Mouse (Mus musculus) kidney, embryonic 14.5 days (tissue): ENCODE data around the gene Slc35a5. TPM values are rescaled to one million over a fixed set of nuclear protein-coding genes. Genes with fewer than 3 reads are reported as not detected.
A peak's percentile ranks its signal among the peaks of the same experiment; 100 is the strongest.

Experiments
- ATAC-seq: fragments of 200-750 bp; cut with Nextera tagmentation; 2 replicates; pipeline ENCODE4 v1.8.0; 2017; ENCODE audit warnings: moderate number of reproducible peaks, mild to moderate bottlenecking, moderate TSS enrichment, moderate library complexity; ENCODE audit not compliant: low FRiP score, low TSS enrichment
- H3K27ac ChIP-seq: fragments of 300-500 bp; sonication (generic); 2 replicates; pipeline ENCODE4 v1.5.1; 2014; ENCODE audit warnings: low read depth, mild to moderate bottlenecking, low read length, moderate library complexity, mixed read lengths
- H3K27me3 ChIP-seq: fragments of 300-500 bp; sonication (generic); 2 replicates; pipeline ENCODE4 v1.6.1; 2014; ENCODE audit warnings: mild to moderate bottlenecking, low read length; ENCODE audit not compliant: control insufficient read depth, insufficient read depth
- H3K36me3 ChIP-seq: fragments of 300-500 bp; sonication (generic); 2 replicates; pipeline ENCODE4 v1.6.1; 2014; ENCODE audit warnings: low read length, mixed read lengths; ENCODE audit not compliant: control insufficient read depth, insufficient read depth
- H3K4me1 ChIP-seq: fragments of 300-500 bp; sonication (generic); 2 replicates; pipeline ENCODE4 v1.6.1; 2014; ENCODE audit warnings: low read length, mixed read lengths; ENCODE audit not compliant: control insufficient read depth, insufficient read depth
- H3K4me2 ChIP-seq: fragments of 300-500 bp; sonication (generic); replicated peaks from 2 replicates; pipeline ENCODE4 v1.6.1; 2014; ENCODE audit warnings: low read depth, mild to moderate bottlenecking, low read length
- H3K4me3 ChIP-seq: fragments of 300-500 bp; sonication (generic); 2 replicates; pipeline ENCODE4 v1.5.1; 2014; ENCODE audit warnings: mild to moderate bottlenecking, low read length
- H3K9ac ChIP-seq: fragments of 300-500 bp; sonication (generic); 2 replicates; pipeline ENCODE4 v1.6.1; 2014; ENCODE audit warnings: low read depth, mild to moderate bottlenecking, low read length, moderate library complexity
- H3K9me3 ChIP-seq: fragments of 300-500 bp; sonication (generic); 2 replicates; pipeline ENCODE4 v1.6.1; 2016; ENCODE audit warnings: low read length; ENCODE audit not compliant: control insufficient read depth
- WGBS: fragments of 180-500 bp; shearing (Covaris S2); extraction: QIAGEN DNeasy Blood & Tissue Kit; methylation state at CpG from one replicate; pipeline ENCODE4 v1.1.7; 2014; 5-methylcytosine and 5-hydroxymethylcytosine counted together
- polyA plus RNA-seq: library from polyadenylated mRNA; unstranded; fragments of >200 nt; fragmentation: Nextera tagmentation; extraction: Ambion mirVana; gene quantifications from 2 replicates; pipeline ENCODE4 v1.2.1, GENCODE M21; 2014

Slc35a5 gene
- polyA plus RNA-seq = 8.3 and 19.6 TPM in 2 replicates

GRCm38 (mm10) chr16:45158522-45159388 is at the start of gene Slc35a5, which contains the start of gene Atg3:
TSS of gene Slc35a5 (minus strand) at chr16:45158706.
TSS of gene Atg3 (plus strand) at chr16:45158785.
- no peaks in the 10 kb centered on the region for H3K4me1 ChIP-seq
- peak within 1 kb of the TSS; percentile 62 for H3K4me3 ChIP-seq
- H3K27ac ChIP-seq = peak within 1 kb of the TSS; percentile 89
- H3K4me2 ChIP-seq = peak within 1 kb of the TSS; percentile 75
- 1% methylated on average over 47 of the region's 64 CpGs for WGBS
- ATAC-seq = peak; percentile 99
- H3K36me3 ChIP-seq = peaks cover 4% of the 10 kb centered on the region; the same call in 1 of the 2 replicates
- H3K9ac ChIP-seq = peak within 1 kb of the TSS; percentile 69
- no peaks in the 10 kb centered on the region for H3K27me3 ChIP-seq
- no peaks in the 10 kb centered on the region for H3K9me3 ChIP-seq

- H3K4me3 ChIP-seq = no peak overlapping the region
- no peak overlapping the region for H3K27ac ChIP-seq
- H3K36me3 ChIP-seq = no peaks in the 10 kb centered on the region
- H3K4me1 ChIP-seq = no peaks in the 10 kb centered on the region
- 69% methylated on average over 12 of the region's 12 CpGs for WGBS
- H3K9me3 ChIP-seq = no peaks in the 10 kb centered on the region
- no peak for ATAC-seq
- H3K27me3 ChIP-seq = no peaks in the 10 kb centered on the region
- H3K9ac ChIP-seq = no peak overlapping the region
- no peak overlapping the region for H3K4me2 ChIP-seq
Observed at GRCm38 (mm10) chr16:45204859-45205670, 46.6 kb upstream of the Slc35a5 start.

GRCm38 (mm10) chr16:45204438-45204837 is 45.9 kb upstream of the Slc35a5 start:
- H3K9ac ChIP-seq = no peak overlapping the region
- 79% methylated on average over 4 of the region's 4 CpGs for WGBS
- H3K27me3 ChIP-seq = no peaks in the 10 kb centered on the region
- H3K36me3 ChIP-seq = no peaks in the 10 kb centered on the region
- no peak for ATAC-seq
- H3K9me3 ChIP-seq = no peaks in the 10 kb centered on the region
- no peak overlapping the region for H3K4me3 ChIP-seq
- no peak overlapping the region for H3K27ac ChIP-seq
- no peak overlapping the region for H3K4me2 ChIP-seq
- H3K4me1 ChIP-seq = no peaks in the 10 kb centered on the region

GRCm38 (mm10) chr16:45201395-45201794 is 42.9 kb upstream of the Slc35a5 start:
- Histone ChIP-seq H3K9me3 (no peaks in the 10 kb centered on the region), H3K36me3 (no peaks in the 10 kb centered on the region), H3K4me3 (no peak overlapping the region), H3K4me2 (no peak overlapping the region), H3K27ac (no peak overlapping the region), H3K27me3 (no peaks in the 10 kb centered on the region), H3K4me1 (no peaks in the 10 kb centered on the region), H3K9ac (no peak overlapping the region)
- no peak for ATAC-seq
- 100% methylated on average over 2 of the region's 2 CpGs for WGBS

GRCm38 (mm10) chr16:45196816-45197215 is 38.3 kb upstream of the Slc35a5 start:
- 32% methylated on average over 6 of the region's 6 CpGs for WGBS

DNA sequence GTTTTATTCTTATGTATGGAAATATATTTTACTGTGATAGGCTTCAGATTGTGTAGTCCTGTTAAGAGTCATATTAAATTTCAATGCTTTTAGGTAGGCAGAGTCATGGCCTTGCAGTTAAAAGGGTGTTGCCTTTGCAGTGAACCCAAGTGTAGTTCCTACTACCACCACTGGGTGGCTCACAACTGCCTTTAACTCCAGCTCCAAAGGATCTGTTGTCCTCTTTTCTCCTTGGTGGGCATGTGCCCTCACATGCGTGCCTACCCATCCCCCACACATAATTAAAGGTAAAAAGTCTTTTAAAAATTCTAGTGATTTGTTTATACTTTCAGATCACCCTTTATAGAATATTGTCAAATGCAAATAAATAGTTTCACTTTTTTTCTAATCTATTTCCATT is 34.1 kb upstream of the Slc35a5 start:
- Histone ChIP-seq H3K4me2 (no peak overlapping the region), H3K4me1 (no peaks in the 10 kb centered on the region), H3K36me3 (no peaks in the 10 kb centered on the region; the same call in 1 of the 2 replicates), H3K27ac (no peak overlapping the region), H3K9me3 (no peaks in the 10 kb centered on the region), H3K4me3 (no peak overlapping the region), H3K9ac (no peak overlapping the region), H3K27me3 (no peaks in the 10 kb centered on the region)
- 0% methylated on average over 1 of the region's 1 CpGs for WGBS
- peak; percentile 75; the same call in 1 of the 2 replicates for ATAC-seq

More at GRCm38 (mm10) chr16:45196816-45197215, 38.3 kb upstream of the Slc35a5 start:
- Histone ChIP-seq H3K27ac (no peak overlapping the region), H3K9me3 (no peaks in the 10 kb centered on the region), H3K4me1 (no peaks in the 10 kb centered on the region), H3K36me3 (no peaks in the 10 kb centered on the region), H3K4me3 (no peak overlapping the region), H3K27me3 (no peaks in the 10 kb centered on the region), H3K4me2 (no peak overlapping the region), H3K9ac (no peak overlapping the region)
- ATAC-seq = peak; percentile 66; the same call in 1 of the 2 replicates

DNA sequence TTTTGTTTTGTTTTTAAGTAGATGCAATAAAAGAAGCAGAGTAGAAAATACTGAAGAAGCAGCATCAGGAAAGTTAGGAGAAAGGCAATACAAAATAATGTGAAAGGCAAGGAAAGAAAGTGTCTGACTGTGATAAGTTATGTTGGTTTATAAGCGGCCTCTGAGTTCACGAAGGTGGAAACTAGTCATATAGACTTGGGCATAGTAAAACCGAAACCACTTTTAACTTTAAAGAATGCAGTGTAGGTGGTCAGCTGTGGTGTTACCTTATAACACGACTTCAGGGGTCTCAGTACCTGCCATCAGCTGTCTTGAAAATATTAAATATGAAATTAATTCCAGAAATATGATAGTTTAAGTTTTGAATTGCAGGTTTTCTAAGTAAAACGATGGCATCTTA is 23.3 kb upstream of the Slc35a5 start:
- no peak for ATAC-seq
- Histone ChIP-seq H3K4me1 (no peaks in the 10 kb centered on the region), H3K9ac (no peak overlapping the region), H3K4me2 (no peak overlapping the region), H3K9me3 (no peaks in the 10 kb centered on the region), H3K27me3 (no peaks in the 10 kb centered on the region), H3K36me3 (peaks cover 16% of the 10 kb centered on the region; the same call in 1 of the 2 replicates), H3K4me3 (no peak overlapping the region), H3K27ac (no peak overlapping the region)
- 91% methylated on average over 5 of the region's 5 CpGs for WGBS

GRCm38 (mm10) chr16:45178552-45178951 is 20.0 kb upstream of the Slc35a5 start:
- Histone ChIP-seq H3K27me3 (no peaks in the 10 kb centered on the region), H3K4me1 (no peaks in the 10 kb centered on the region), H3K36me3 (peaks cover 12% of the 10 kb centered on the region; the same call in 1 of the 2 replicates), H3K27ac (no peak overlapping the region), H3K4me3 (no peak overlapping the region), H3K9me3 (no peaks in the 10 kb centered on the region), H3K4me2 (no peak overlapping the region), H3K9ac (no peak overlapping the region)
- ATAC-seq = no peak
- 78% methylated on average over 2 of the region's 2 CpGs for WGBS
